Mouse (Mus musculus): Measurements from ENCODE around the gene Map3k10. TPM values are rescaled to one million over a fixed set of nuclear protein-coding genes. Genes with fewer than 3 reads are reported as not detected.

Map3k10 gene
- 25.4 and 35.7 TPM in 2 replicates for polyA plus RNA-seq (2012; rRNA removed; ENCODE audit: low replicate concordance)

GRCm38 (mm10) chr7:27674522-27675221, at the start of gene Map3k10:
Gene Map3k10 (minus strand): TSS chr7:27674598.

DNA sequence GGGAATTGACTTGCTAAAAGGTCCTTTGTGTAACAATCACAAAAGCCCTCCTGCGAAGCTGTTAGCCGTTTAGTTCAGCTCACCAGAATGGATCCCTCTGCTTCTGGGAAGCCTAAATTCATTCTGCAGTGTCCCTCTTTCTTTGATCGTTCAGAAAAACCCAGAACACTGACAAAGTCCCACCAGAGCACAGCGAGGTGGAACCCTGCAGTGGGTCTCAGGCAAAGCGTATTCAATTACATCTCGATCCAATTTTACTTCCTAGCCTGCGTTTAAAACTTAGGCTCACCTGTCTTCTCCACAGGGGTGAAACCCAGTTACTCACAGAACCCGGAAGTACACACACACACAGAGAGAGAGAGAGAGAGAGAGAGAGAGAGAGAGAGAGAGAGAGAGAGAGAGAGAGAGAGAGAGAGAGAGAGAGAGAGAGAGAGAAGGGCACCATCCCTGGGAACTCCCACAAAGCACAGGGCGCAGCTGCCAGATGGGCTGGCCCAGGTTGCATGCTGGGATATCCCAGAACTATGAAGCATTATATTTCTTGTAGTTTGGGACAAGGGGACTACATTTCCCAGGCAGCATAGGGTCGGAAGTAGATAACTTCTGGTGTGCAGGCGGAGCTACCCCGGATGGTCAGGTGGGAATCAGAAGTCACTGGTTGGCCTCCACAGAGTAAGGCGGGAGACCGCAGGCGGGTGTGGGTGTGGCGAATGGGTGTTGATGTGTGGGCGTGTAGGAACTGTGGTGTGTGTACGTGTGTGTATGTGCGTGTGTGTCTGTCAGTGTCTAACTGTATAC, 14.6 kb upstream of the Map3k10 start, which contains the start of gene Zfp607b:
Gene Zfp607b, plus strand, starts transcription at position 526 of the 798 bp plus-strand sequence.

DNA sequence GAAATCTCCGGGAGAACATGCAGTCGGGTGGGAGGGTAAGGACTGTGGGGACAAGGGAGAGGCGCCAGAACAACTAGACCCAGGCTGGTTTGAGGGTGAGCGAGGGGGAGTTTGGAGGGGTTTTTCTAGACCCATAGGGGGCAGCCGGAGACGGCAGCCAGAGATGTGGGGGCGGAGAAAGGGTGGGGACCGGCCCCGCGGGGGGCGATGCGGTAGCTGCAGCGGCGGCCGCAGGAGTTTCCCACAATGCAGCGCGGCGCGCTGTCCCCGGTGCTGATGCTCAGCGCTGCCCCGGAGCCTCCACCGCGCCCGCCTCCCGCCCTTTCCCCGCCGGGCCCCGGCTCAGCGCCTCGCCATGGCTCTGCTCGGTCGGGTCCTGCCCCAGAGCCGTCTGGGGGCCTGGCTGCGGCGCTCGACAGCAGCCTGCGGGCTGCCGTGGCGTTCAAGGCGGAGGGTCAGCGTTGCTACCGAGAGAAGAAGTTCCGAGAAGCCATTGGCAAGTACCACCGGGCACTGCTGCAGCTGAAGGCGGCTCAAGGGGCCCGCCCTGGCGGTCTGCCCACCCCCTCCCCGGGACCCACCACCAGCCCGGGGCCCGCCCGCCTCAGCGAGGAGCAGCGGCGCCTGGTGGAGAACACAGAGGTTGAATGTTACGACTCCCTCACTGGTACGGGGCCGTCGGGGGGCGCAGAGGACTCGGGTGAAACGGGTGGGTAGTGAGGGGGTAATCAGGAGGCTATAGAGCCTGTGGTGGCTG, 20.5 kb downstream of the Map3k10 start, which contains the start of gene Ttc9b:
Gene Ttc9b, plus strand, starts transcription at position 235 of the 757 bp plus-strand sequence.

Other genes with a start within 250 kb of the Map3k10 start
- 0.20 and 1.8 TPM in 2 replicates for gene Sptbn4, start 226.9 kb downstream of the Map3k10 start, polyA plus RNA-seq (2012; rRNA removed; ENCODE audit: low replicate concordance)
- gene Blvrb, start 226.6 kb downstream of the Map3k10 start, polyA plus RNA-seq (2012; rRNA removed; ENCODE audit: low replicate concordance): 102 and 175 TPM in 2 replicates
- 13.2 and 20.4 TPM in 2 replicates for gene Sertad3, start 200.8 kb downstream of the Map3k10 start, polyA plus RNA-seq (2012; rRNA removed; ENCODE audit: low replicate concordance)
- 20.8 and 33.0 TPM in 2 replicates for gene Sertad1, start 187.7 kb downstream of the Map3k10 start, polyA plus RNA-seq (2012; rRNA removed; ENCODE audit: low replicate concordance)
- 1.5 and 2.9 TPM in 2 replicates for gene Prx, start 175.3 kb downstream of the Map3k10 start, polyA plus RNA-seq (2012; rRNA removed; ENCODE audit: low replicate concordance)
- gene Hipk4, start 151.3 kb downstream of the Map3k10 start, polyA plus RNA-seq (2012; rRNA removed; ENCODE audit: low replicate concordance): 0.66 and 1.7 TPM in 2 replicates
- gene Pld3, start 121.4 kb downstream of the Map3k10 start, polyA plus RNA-seq (2012; rRNA removed; ENCODE audit: low replicate concordance): 117 and 156 TPM in 2 replicates
- 17.1 and 28.1 TPM in 2 replicates for gene 2310022A10Rik, start 121.4 kb downstream of the Map3k10 start, polyA plus RNA-seq (2012; rRNA removed; ENCODE audit: low replicate concordance)
- 195 and 320 TPM in 2 replicates for gene Akt2, start 83.0 kb downstream of the Map3k10 start, polyA plus RNA-seq (2012; rRNA removed; ENCODE audit: low replicate concordance)
- not detected in 2 replicates for gene Ttc9b, start 20.7 kb downstream of the Map3k10 start, polyA plus RNA-seq (2012; rRNA removed; ENCODE audit: low replicate concordance)
- 0.40 and 0.42 TPM in 2 replicates for gene Zfp607b, start 14.7 kb upstream of the Map3k10 start, polyA plus RNA-seq (2012; rRNA removed; ENCODE audit: low replicate concordance)
- gene Zfp60, start 56.8 kb upstream of the Map3k10 start, polyA plus RNA-seq (2012; rRNA removed; ENCODE audit: low replicate concordance): 1.8 and 3.2 TPM in 2 replicates
- 0.86 and 1.5 TPM in 2 replicates for gene Zfp626, start 132.6 kb upstream of the Map3k10 start, polyA plus RNA-seq (2012; rRNA removed; ENCODE audit: low replicate concordance)
- gene Zfp59, start 164.0 kb upstream of the Map3k10 start, polyA plus RNA-seq (2012; rRNA removed; ENCODE audit: low replicate concordance): 0.57 and 1.8 TPM in 2 replicates
- gene Zfp607a, start 182.9 kb upstream of the Map3k10 start, polyA plus RNA-seq (2012; rRNA removed; ENCODE audit: low replicate concordance): 0.97 and 1.5 TPM in 2 replicates

Measured in subcutaneous adipose tissue, adult 2 months (tissue).